Mouse (Mus musculus): Measurements from ENCODE around the gene Atp13a5. TPM values are rescaled to one million over a fixed set of nuclear protein-coding genes. Genes with fewer than 3 reads are reported as not detected.

Atp13a5 gene
- polyA plus RNA-seq, 1 experiment from 2014 or later = not detected

Other genes starting within 250 kb of the Atp13a5 start
- 0.22 and 0.28 TPM in 2 replicates for gene Hrasls, start 169.0 kb downstream of the Atp13a5 start, polyA plus RNA-seq (2015; fragmentation: Nextera tagmentation; extraction: Ambion mirVana)
- 0.07 TPM in 1 of 2 replicates, not detected in the other for gene Atp13a4, start 166.1 kb upstream of the Atp13a5 start, polyA plus RNA-seq (2015; fragmentation: Nextera tagmentation; extraction: Ambion mirVana)
- gene Opa1, start 200.6 kb upstream of the Atp13a5 start, polyA plus RNA-seq (2015; fragmentation: Nextera tagmentation; extraction: Ambion mirVana) = 37.2 and 37.4 TPM in 2 replicates